Mouse (Mus musculus) forebrain, embryonic 11.5 days (tissue): ENCODE data around the gene Tmem196. TPM values are rescaled to one million over a fixed set of nuclear protein-coding genes. Genes with fewer than 3 reads are reported as not detected.

ENCODE experiments used
- ATAC-seq: fragments of 200-750 bp; cut with Nextera tagmentation; replicated peaks from 2 replicates; pipeline ENCODE4 v1.8.0; 2017; ENCODE audit warnings: moderate TSS enrichment; ENCODE audit not compliant: low FRiP score
- DNase-seq: peaks from one replicate; pipeline ENCODE4 v3.0.0-alpha.2; 2017; ENCODE audit warnings: low spot score
- H3K27ac ChIP-seq: fragments of 300-500 bp; sonication (generic); 2 replicates; pipeline ENCODE4 v1.5.1; 2014; ENCODE audit warnings: low read depth, low read length
- H3K27me3 ChIP-seq: fragments of 300-500 bp; sonication (generic); 2 replicates; pipeline ENCODE4 v1.6.1; 2014; ENCODE audit warnings: mild to moderate bottlenecking, low read length, mixed read lengths; ENCODE audit not compliant: control insufficient read depth, insufficient read depth
- H3K36me3 ChIP-seq: fragments of 300-500 bp; sonication (generic); 2 replicates; pipeline ENCODE4 v1.6.1; 2014; ENCODE audit warnings: mild to moderate bottlenecking, low read length, moderate library complexity, mixed read lengths; ENCODE audit not compliant: control insufficient read depth, insufficient read depth
- H3K4me1 ChIP-seq: fragments of 300-500 bp; sonication (generic); replicated peaks from 2 replicates; pipeline ENCODE4 v1.6.1; 2014; ENCODE audit warnings: low read length, mixed read lengths; ENCODE audit not compliant: control insufficient read depth, insufficient read depth
- H3K4me2 ChIP-seq: fragments of 300-500 bp; sonication (generic); 2 replicates; pipeline ENCODE4 v1.6.1; 2014; ENCODE audit warnings: low read depth, mild to moderate bottlenecking, low read length, moderate library complexity, mixed read lengths; ENCODE audit not compliant: severe bottlenecking
- H3K4me3 ChIP-seq: fragments of 300-500 bp; sonication (generic); 2 replicates; pipeline ENCODE4 v1.5.1; 2014; ENCODE audit warnings: low read depth, low read length
- H3K9ac ChIP-seq: fragments of 300-500 bp; sonication (generic); 2 replicates; pipeline ENCODE4 v1.6.1; 2014; ENCODE audit warnings: low read length
- H3K9me3 ChIP-seq: fragments of 300-500 bp; sonication (generic); 2 replicates; pipeline ENCODE4 v1.6.1; 2016; ENCODE audit warnings: low read length, mixed read lengths; ENCODE audit not compliant: control insufficient read depth
- WGBS: fragments of 180-500 bp; shearing (Covaris S2); extraction: QIAGEN DNeasy Blood & Tissue Kit; methylation state at CpG from one replicate; pipeline ENCODE4 v1.1.7; 2014; 5-methylcytosine and 5-hydroxymethylcytosine counted together
- polyA plus RNA-seq: library from polyadenylated mRNA; unstranded; fragments of >200 nt; fragmentation: Nextera tagmentation; extraction: Ambion mirVana; gene quantifications from 2 replicates; pipeline ENCODE4 v1.2.1, GENCODE M21; 2014

Tmem196 gene
- polyA plus RNA-seq, result 1.2 and 1.8 TPM in 2 replicates

- Histone ChIP-seq H3K4me2 (peak within 1 kb of the TSS; percentile 87), H3K27ac (no peak within 1 kb of the TSS), H3K4me1 (0 out of 2 replicates have a peak, but pooled peaks cover 3% of the 10 kb centered on the region), H3K9ac (peak within 1 kb of the TSS; percentile 84), H3K27me3 (no peaks in the 10 kb centered on the region), H3K36me3 (no peaks in the 10 kb centered on the region), H3K9me3 (no peaks in the 10 kb centered on the region), H3K4me3 (peak within 1 kb of the TSS; percentile 50)
- WGBS, result 3% methylated on average over 25 of the region's 25 CpGs
- peak; percentile 85 for ATAC-seq
- DNase-seq, result peak; percentile 67
Measured at GRCm38 (mm10) chr12:119945589-119946310, at the start of gene Tmem196. Tmem196 (plus strand) TSS chr12:119945822.

GRCm38 (mm10) chr12:119946311-119946692 lies 680 bp downstream of the Tmem196 start:
- Histone ChIP-seq H3K36me3 (no peaks in the 10 kb centered on the region), H3K9ac (peak overlapping the region; percentile 84), H3K4me2 (peak overlapping the region; percentile 87), H3K9me3 (no peaks in the 10 kb centered on the region), H3K27me3 (no peaks in the 10 kb centered on the region), H3K4me1 (0 out of 2 replicates have a peak, but pooled peaks cover 3% of the 10 kb centered on the region), H3K27ac (no peak overlapping the region), H3K4me3 (peak overlapping the region; percentile 50)
- peak; percentile 73 for ATAC-seq
- WGBS, result 2% methylated on average over 14 of the region's 14 CpGs
- DNase-seq, result peak; percentile 65

- DNase-seq (no peak), ATAC-seq (no peak)
- no peaks in the 10 kb centered on the region for H3K27me3 ChIP-seq
- no peak overlapping the region for H3K4me2 ChIP-seq
- WGBS, result 90% methylated on average over 3 of the region's 3 CpGs
- no peaks in the 10 kb centered on the region for H3K36me3 ChIP-seq
- H3K27ac ChIP-seq, result no peak overlapping the region
- H3K4me3 ChIP-seq, result no peak overlapping the region
- H3K4me1 ChIP-seq, result no peaks in the 10 kb centered on the region
- no peaks in the 10 kb centered on the region for H3K9me3 ChIP-seq
- no peak overlapping the region for H3K9ac ChIP-seq
Measured at GRCm38 (mm10) chr12:119957041-119957440, 11.4 kb downstream of the Tmem196 start.

GRCm38 (mm10) chr12:119960730-119961129 lies 15.1 kb downstream of the Tmem196 start:
- Histone ChIP-seq H3K9me3 (no peaks in the 10 kb centered on the region), H3K9ac (no peak overlapping the region), H3K36me3 (no peaks in the 10 kb centered on the region), H3K4me2 (no peak overlapping the region), H3K4me1 (no peaks in the 10 kb centered on the region), H3K27me3 (no peaks in the 10 kb centered on the region), H3K27ac (no peak overlapping the region), H3K4me3 (no peak overlapping the region)
- DNase-seq, result no peak
- ATAC-seq, result no peak
- 82% methylated on average over 1 of the region's 1 CpGs for WGBS

- Histone ChIP-seq H3K9me3 (no peaks in the 10 kb centered on the region), H3K9ac (no peak overlapping the region), H3K4me3 (no peak overlapping the region), H3K4me2 (no peak overlapping the region), H3K36me3 (no peaks in the 10 kb centered on the region), H3K27me3 (no peaks in the 10 kb centered on the region), H3K4me1 (no peaks in the 10 kb centered on the region), H3K27ac (no peak overlapping the region)
- DNase-seq (no peak), ATAC-seq (no peak)
Measured at GRCm38 (mm10) chr12:119965373-119965772, 19.8 kb downstream of the Tmem196 start.

GRCm38 (mm10) chr12:119970068-119970467 lies 24.4 kb downstream of the Tmem196 start:
- Histone ChIP-seq H3K36me3 (no peaks in the 10 kb centered on the region), H3K27ac (no peak overlapping the region), H3K4me2 (no peak overlapping the region), H3K4me1 (no peaks in the 10 kb centered on the region), H3K4me3 (no peak overlapping the region), H3K27me3 (no peaks in the 10 kb centered on the region), H3K9ac (no peak overlapping the region), H3K9me3 (no peaks in the 10 kb centered on the region)
- no peak for ATAC-seq
- no peak for DNase-seq

GRCm38 (mm10) chr12:119981731-119982130 lies 36.1 kb downstream of the Tmem196 start:
- WGBS, result 0% methylated on average over 2 of the region's 2 CpGs
- no peaks in the 10 kb centered on the region for H3K4me1 ChIP-seq
- H3K36me3 ChIP-seq, result no peaks in the 10 kb centered on the region
- ATAC-seq (0 out of 2 replicates have a peak, but pooled peaks have one; percentile 71), DNase-seq (no peak)
- no peak overlapping the region for H3K27ac ChIP-seq
- H3K4me3 ChIP-seq, result no peak overlapping the region
- no peaks in the 10 kb centered on the region for H3K9me3 ChIP-seq
- H3K4me2 ChIP-seq, result no peak overlapping the region
- H3K27me3 ChIP-seq, result no peaks in the 10 kb centered on the region
- H3K9ac ChIP-seq, result no peak overlapping the region

- H3K27ac ChIP-seq, result no peak overlapping the region
- no peaks in the 10 kb centered on the region for H3K9me3 ChIP-seq
- DNase-seq (no peak), ATAC-seq (no peak)
- WGBS, result 86% methylated on average over 1 of the region's 1 CpGs
- no peaks in the 10 kb centered on the region for H3K27me3 ChIP-seq
- no peak overlapping the region for H3K9ac ChIP-seq
- H3K4me3 ChIP-seq, result no peak overlapping the region
- 0 out of 2 replicates have a peak, but pooled peaks cover 2% of the 10 kb centered on the region for H3K4me1 ChIP-seq
- no peak overlapping the region for H3K4me2 ChIP-seq
- H3K36me3 ChIP-seq, result no peaks in the 10 kb centered on the region
Measured at GRCm38 (mm10) chr12:119998267-119998666, 52.6 kb downstream of the Tmem196 start.

GRCm38 (mm10) chr12:120004280-120004679 lies 58.7 kb downstream of the Tmem196 start:
- Histone ChIP-seq H3K4me3 (no peak overlapping the region), H3K4me1 (0 out of 2 replicates have a peak, but pooled peaks cover 2% of the 10 kb centered on the region), H3K27ac (no peak overlapping the region), H3K4me2 (no peak overlapping the region), H3K36me3 (no peaks in the 10 kb centered on the region), H3K9me3 (no peaks in the 10 kb centered on the region), H3K9ac (no peak overlapping the region), H3K27me3 (no peaks in the 10 kb centered on the region)
- ATAC-seq (peak; percentile 39; the same call in 1 of the 2 replicates), DNase-seq (no peak)
